Mouse (Mus musculus): Measurements from ENCODE around the gene Lzts2. TPM values are rescaled to one million over a fixed set of nuclear protein-coding genes. Genes with fewer than 3 reads are reported as not detected.
A peak's percentile ranks its signal among the peaks of the same experiment; 100 is the strongest.

Gene Lzts2
- 38.0 and 45.8 TPM in 2 replicates for polyA plus RNA-seq (2015; fragmentation: Nextera tagmentation; extraction: Ambion mirVana)

- Histone ChIP-seq H3K4me1 (ENCODE audit: control insufficient read depth, insufficient read depth, low read length) (peaks cover 33% of the 10 kb centered on the region), H3K4me3 (ENCODE audit: low read length) (peak within 1 kb of the TSS; percentile 79), H3K4me2 (ENCODE audit: low read depth, low read length) (peak within 1 kb of the TSS; percentile 96), H3K27me3 (ENCODE audit: control insufficient read depth, insufficient read depth, low read length) (no peaks in the 10 kb centered on the region), H3K27ac (ENCODE audit: low read length) (peak within 1 kb of the TSS; percentile 100), H3K9ac (ENCODE audit: low read length) (peak within 1 kb of the TSS; percentile 95), H3K36me3 (ENCODE audit: control insufficient read depth, insufficient read depth) (peaks cover 15% of the 10 kb centered on the region), H3K9me3 (replicated peaks; ENCODE audit: control insufficient read depth, low read length) (no peaks in the 10 kb centered on the region)
- 10% methylated on average over 10 of the region's 10 CpGs for WGBS
- no peak for ATAC-seq (replicated peaks; ENCODE audit: extremely low read depth, insufficient read depth, low FRiP score)
These were observed at the start of gene Lzts2 for GRCm38 (mm10) chr19:45014335-45014971. Gene Lzts2 (plus strand): TSS chr19:45014414.

GRCm38 (mm10) chr19:44965978-44966377 lies 48.2 kb upstream of the Lzts2 start:
- Histone ChIP-seq H3K36me3 (ENCODE audit: control insufficient read depth, insufficient read depth) (peaks cover 66% of the 10 kb centered on the region), H3K4me1 (ENCODE audit: control insufficient read depth, insufficient read depth, low read length) (no peaks in the 10 kb centered on the region), H3K9ac (ENCODE audit: low read length) (no peak overlapping the region), H3K27ac (ENCODE audit: low read length) (no peak overlapping the region), H3K9me3 (replicated peaks; ENCODE audit: control insufficient read depth, low read length) (no peaks in the 10 kb centered on the region), H3K4me2 (ENCODE audit: low read depth, low read length) (no peak overlapping the region), H3K27me3 (ENCODE audit: control insufficient read depth, insufficient read depth, low read length) (no peaks in the 10 kb centered on the region), H3K4me3 (ENCODE audit: low read length) (no peak overlapping the region)
- ATAC-seq (replicated peaks; ENCODE audit: extremely low read depth, insufficient read depth, low FRiP score): no peak
- WGBS: 92% methylated on average over 1 of the region's 1 CpGs

GRCm38 (mm10) chr19:44968329-44968728 lies 45.9 kb upstream of the Lzts2 start:
- Histone ChIP-seq H3K36me3 (ENCODE audit: control insufficient read depth, insufficient read depth) (peaks cover 72% of the 10 kb centered on the region), H3K9ac (ENCODE audit: low read length) (no peak overlapping the region), H3K27ac (ENCODE audit: low read length) (no peak overlapping the region), H3K27me3 (ENCODE audit: control insufficient read depth, insufficient read depth, low read length) (no peaks in the 10 kb centered on the region), H3K4me2 (ENCODE audit: low read depth, low read length) (no peak overlapping the region), H3K9me3 (replicated peaks; ENCODE audit: control insufficient read depth, low read length) (no peaks in the 10 kb centered on the region), H3K4me1 (ENCODE audit: control insufficient read depth, insufficient read depth, low read length) (no peaks in the 10 kb centered on the region), H3K4me3 (ENCODE audit: low read length) (no peak overlapping the region)
- ATAC-seq (replicated peaks; ENCODE audit: extremely low read depth, insufficient read depth, low FRiP score): no peak
- WGBS: 78% methylated on average over 3 of the region's 3 CpGs

- Histone ChIP-seq H3K4me1 (ENCODE audit: control insufficient read depth, insufficient read depth, low read length) (no peaks in the 10 kb centered on the region), H3K36me3 (ENCODE audit: control insufficient read depth, insufficient read depth) (peaks cover 73% of the 10 kb centered on the region), H3K27ac (ENCODE audit: low read length) (no peak overlapping the region), H3K9ac (ENCODE audit: low read length) (no peak overlapping the region), H3K27me3 (ENCODE audit: control insufficient read depth, insufficient read depth, low read length) (no peaks in the 10 kb centered on the region), H3K4me3 (ENCODE audit: low read length) (no peak overlapping the region), H3K4me2 (ENCODE audit: low read depth, low read length) (no peak overlapping the region), H3K9me3 (replicated peaks; ENCODE audit: control insufficient read depth, low read length) (no peaks in the 10 kb centered on the region)
- WGBS: 85% methylated on average over 6 of the region's 6 CpGs
- ATAC-seq (replicated peaks; ENCODE audit: extremely low read depth, insufficient read depth, low FRiP score): no peak
These were observed 37.6 kb upstream of the Lzts2 start for GRCm38 (mm10) chr19:44976636-44977035.

GRCm38 (mm10) chr19:44977148-44977547 lies 37.1 kb upstream of the Lzts2 start:
- H3K9me3 ChIP-seq (replicated peaks; ENCODE audit: control insufficient read depth, low read length): no peaks in the 10 kb centered on the region
- ATAC-seq (replicated peaks; ENCODE audit: extremely low read depth, insufficient read depth, low FRiP score): no peak
- H3K4me1 ChIP-seq (ENCODE audit: control insufficient read depth, insufficient read depth, low read length): no peaks in the 10 kb centered on the region
- no peak overlapping the region for H3K4me2 ChIP-seq (ENCODE audit: low read depth, low read length)
- no peak overlapping the region for H3K27ac ChIP-seq (ENCODE audit: low read length)
- no peak overlapping the region for H3K9ac ChIP-seq (ENCODE audit: low read length)
- WGBS: 85% methylated on average over 6 of the region's 6 CpGs
- H3K4me3 ChIP-seq (ENCODE audit: low read length): no peak overlapping the region
- H3K27me3 ChIP-seq (ENCODE audit: control insufficient read depth, insufficient read depth, low read length): no peaks in the 10 kb centered on the region
- peaks cover 76% of the 10 kb centered on the region for H3K36me3 ChIP-seq (ENCODE audit: control insufficient read depth, insufficient read depth)

- 87% methylated on average over 2 of the region's 2 CpGs for WGBS
- no peak for ATAC-seq (replicated peaks; ENCODE audit: extremely low read depth, insufficient read depth, low FRiP score)
- Histone ChIP-seq H3K4me3 (ENCODE audit: low read length) (no peak overlapping the region), H3K9me3 (replicated peaks; ENCODE audit: control insufficient read depth, low read length) (no peaks in the 10 kb centered on the region), H3K9ac (ENCODE audit: low read length) (no peak overlapping the region), H3K4me2 (ENCODE audit: low read depth, low read length) (no peak overlapping the region), H3K27ac (ENCODE audit: low read length) (no peak overlapping the region), H3K27me3 (ENCODE audit: control insufficient read depth, insufficient read depth, low read length) (no peaks in the 10 kb centered on the region), H3K36me3 (ENCODE audit: control insufficient read depth, insufficient read depth) (peaks cover 48% of the 10 kb centered on the region), H3K4me1 (ENCODE audit: control insufficient read depth, insufficient read depth, low read length) (no peaks in the 10 kb centered on the region)
These were observed 33.4 kb upstream of the Lzts2 start for GRCm38 (mm10) chr19:44980787-44981186.

- 68% methylated on average over 7 of the region's 7 CpGs for WGBS
- ATAC-seq (replicated peaks; ENCODE audit: extremely low read depth, insufficient read depth, low FRiP score): no peak
- Histone ChIP-seq H3K9me3 (replicated peaks; ENCODE audit: control insufficient read depth, low read length) (no peaks in the 10 kb centered on the region), H3K36me3 (ENCODE audit: control insufficient read depth, insufficient read depth) (peaks cover 33% of the 10 kb centered on the region), H3K4me3 (ENCODE audit: low read length) (no peak overlapping the region), H3K9ac (ENCODE audit: low read length) (no peak overlapping the region), H3K27ac (ENCODE audit: low read length) (no peak overlapping the region), H3K4me2 (ENCODE audit: low read depth, low read length) (no peak overlapping the region), H3K27me3 (ENCODE audit: control insufficient read depth, insufficient read depth, low read length) (no peaks in the 10 kb centered on the region), H3K4me1 (ENCODE audit: control insufficient read depth, insufficient read depth, low read length) (no peaks in the 10 kb centered on the region)
These were observed 31.6 kb upstream of the Lzts2 start for GRCm38 (mm10) chr19:44982477-44983115.

GRCm38 (mm10) chr19:44983366-44983765 lies 30.8 kb upstream of the Lzts2 start:
- Histone ChIP-seq H3K27me3 (ENCODE audit: control insufficient read depth, insufficient read depth, low read length) (no peaks in the 10 kb centered on the region), H3K9me3 (replicated peaks; ENCODE audit: control insufficient read depth, low read length) (no peaks in the 10 kb centered on the region), H3K4me3 (ENCODE audit: low read length) (no peak overlapping the region), H3K9ac (ENCODE audit: low read length) (no peak overlapping the region), H3K4me2 (ENCODE audit: low read depth, low read length) (no peak overlapping the region), H3K4me1 (ENCODE audit: control insufficient read depth, insufficient read depth, low read length) (peaks cover 2% of the 10 kb centered on the region; the same call in 1 of the 2 replicates), H3K27ac (ENCODE audit: low read length) (no peak overlapping the region), H3K36me3 (ENCODE audit: control insufficient read depth, insufficient read depth) (peaks cover 28% of the 10 kb centered on the region)
- WGBS: 87% methylated on average over 6 of the region's 6 CpGs
- no peak for ATAC-seq (replicated peaks; ENCODE audit: extremely low read depth, insufficient read depth, low FRiP score)

GRCm38 (mm10) chr19:44984420-44984819 lies 29.8 kb upstream of the Lzts2 start:
- Histone ChIP-seq H3K4me3 (ENCODE audit: low read length) (no peak overlapping the region), H3K9me3 (replicated peaks; ENCODE audit: control insufficient read depth, low read length) (no peaks in the 10 kb centered on the region), H3K4me1 (ENCODE audit: control insufficient read depth, insufficient read depth, low read length) (peaks cover 7% of the 10 kb centered on the region), H3K27ac (ENCODE audit: low read length) (no peak overlapping the region), H3K9ac (ENCODE audit: low read length) (no peak overlapping the region), H3K4me2 (ENCODE audit: low read depth, low read length) (no peak overlapping the region), H3K27me3 (ENCODE audit: control insufficient read depth, insufficient read depth, low read length) (no peaks in the 10 kb centered on the region), H3K36me3 (ENCODE audit: control insufficient read depth, insufficient read depth) (peaks cover 23% of the 10 kb centered on the region)
- 91% methylated on average over 4 of the region's 4 CpGs for WGBS
- ATAC-seq (replicated peaks; ENCODE audit: extremely low read depth, insufficient read depth, low FRiP score): no peak
